Mouse (Mus musculus) embryo, embryonic 10 days (tissue): Measurements from ENCODE around the gene Ap4s1.

Experiments used
- DNase-seq: peaks from one replicate; pipeline ENCODE4 v3.0.0-alpha.2; 2015; ENCODE audit warnings: low spot score

Ap4s1 gene

DNA sequence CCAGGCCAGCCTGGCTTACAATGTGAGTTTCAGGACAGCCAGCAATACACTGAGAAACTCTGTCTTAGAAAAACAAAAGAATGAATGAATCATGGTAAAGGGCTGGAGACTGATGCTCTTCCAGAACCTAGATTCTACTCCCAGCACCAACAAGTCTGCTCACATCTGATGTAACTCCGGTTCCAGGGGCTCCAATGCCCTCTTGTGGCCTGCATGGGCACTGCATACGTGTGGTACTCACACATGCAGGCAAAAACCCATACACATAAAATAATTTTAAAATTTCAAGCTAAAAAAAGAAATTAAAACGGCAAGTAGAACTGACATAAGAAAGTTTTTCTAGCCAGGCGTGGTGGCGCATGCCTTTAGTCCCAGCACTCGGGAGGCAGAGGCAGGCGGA is 94.0 kb downstream of the Ap4s1 start:
- peak; percentile 31 for DNase-seq
